Mouse (Mus musculus): ENCODE measurements around the gene Tex19.1. TPM values are rescaled to one million over a fixed set of nuclear protein-coding genes. Genes with fewer than 3 reads are reported as not detected.

Tex19.1 gene
- polyA plus RNA-seq, 1 experiment from 2014 or later = not detected

- 20% methylated on average over 4 of the region's 4 CpGs for WGBS
- peaks cover 8% of the 10 kb centered on the region for H3K4me1 ChIP-seq
- no peak for ATAC-seq (ENCODE audit: low FRiP score)
- no peak overlapping the region for H3K4me2 ChIP-seq
- H3K9ac ChIP-seq (replicated peaks) = no peak overlapping the region
- H3K27me3 ChIP-seq (replicated peaks) = peaks cover 35% of the 10 kb centered on the region
- no peak overlapping the region for H3K27ac ChIP-seq (replicated peaks)
- no peak overlapping the region for H3K4me3 ChIP-seq (replicated peaks)
- H3K9me3 ChIP-seq (replicated peaks) = no peaks in the 10 kb centered on the region
- no peaks in the 10 kb centered on the region for H3K36me3 ChIP-seq
Observed at GRCm38 (mm10) chr11:121154203-121154602, 8.3 kb downstream of the Tex19.1 start.

DNA sequence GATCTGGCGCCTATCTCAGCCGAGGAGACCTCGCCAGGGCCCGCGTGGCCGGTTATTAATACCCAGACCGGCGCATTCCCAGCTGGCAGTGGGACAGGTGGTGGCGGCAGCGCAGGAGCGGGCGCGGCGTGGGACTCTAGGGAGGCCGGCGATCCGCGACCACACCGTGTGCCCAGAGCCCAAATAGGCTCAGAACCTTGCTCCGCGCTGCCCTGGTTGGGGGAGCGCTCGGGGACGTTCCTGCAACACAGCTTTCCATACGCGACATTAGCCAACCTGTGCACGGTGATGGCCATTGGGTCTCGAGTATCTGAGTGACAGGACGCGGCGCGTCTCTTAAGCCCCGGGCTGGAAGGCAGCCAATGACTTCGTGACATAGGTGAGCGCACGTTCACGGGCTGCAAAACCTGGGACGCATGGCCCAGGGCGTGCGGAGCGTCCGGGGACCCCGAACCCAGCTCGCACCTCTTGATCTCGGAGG lies 10.5 kb downstream of the Tex19.1 start:
- peaks cover 8% of the 10 kb centered on the region for H3K4me1 ChIP-seq
- no peaks in the 10 kb centered on the region for H3K36me3 ChIP-seq
- ATAC-seq (ENCODE audit: low FRiP score) = no peak
- no peaks in the 10 kb centered on the region for H3K9me3 ChIP-seq (replicated peaks)
- H3K4me3 ChIP-seq (replicated peaks) = peak overlapping the region; percentile 42
- H3K4me2 ChIP-seq = peak overlapping the region; percentile 88
- H3K9ac ChIP-seq (replicated peaks) = peak overlapping the region; percentile 46
- WGBS = 1% methylated on average over 45 of the region's 45 CpGs
- no peak overlapping the region for H3K27ac ChIP-seq (replicated peaks)
- peaks cover 35% of the 10 kb centered on the region for H3K27me3 ChIP-seq (replicated peaks)

- Histone ChIP-seq H3K27ac (replicated peaks) (no peak within 1 kb of the TSS), H3K4me1 (peaks cover 8% of the 10 kb centered on the region), H3K4me3 (replicated peaks) (no peak within 1 kb of the TSS), H3K4me2 (no peak within 1 kb of the TSS), H3K36me3 (no peaks in the 10 kb centered on the region), H3K27me3 (replicated peaks) (peaks cover 32% of the 10 kb centered on the region), H3K9me3 (replicated peaks) (no peaks in the 10 kb centered on the region), H3K9ac (replicated peaks) (no peak within 1 kb of the TSS)
- WGBS = 93% methylated on average over 5 of the region's 5 CpGs
- no peak for ATAC-seq (ENCODE audit: low FRiP score)
Observed at GRCm38 (mm10) chr11:121159971-121160370, 14.0 kb downstream of the Tex19.1 start, which contains the start of gene Uts2r. Gene Uts2r (plus strand): TSS chr11:121160271.

GRCm38 (mm10) chr11:121160636-121161346 lies 14.8 kb downstream of the Tex19.1 start:
- Histone ChIP-seq H3K36me3 (no peaks in the 10 kb centered on the region), H3K4me1 (peaks cover 8% of the 10 kb centered on the region), H3K9me3 (replicated peaks) (no peaks in the 10 kb centered on the region), H3K27ac (replicated peaks) (no peak overlapping the region), H3K9ac (replicated peaks) (no peak overlapping the region), H3K4me3 (replicated peaks) (no peak overlapping the region), H3K27me3 (replicated peaks) (peaks cover 24% of the 10 kb centered on the region), H3K4me2 (no peak overlapping the region)
- 96% methylated on average over 26 of the region's 26 CpGs for WGBS
- ATAC-seq (ENCODE audit: low FRiP score) = no peak

GRCm38 (mm10) chr11:121163751-121164150 lies 17.8 kb downstream of the Tex19.1 start:
- Histone ChIP-seq H3K27me3 (replicated peaks) (no peaks in the 10 kb centered on the region), H3K4me1 (no peaks in the 10 kb centered on the region), H3K9ac (replicated peaks) (no peak overlapping the region), H3K9me3 (replicated peaks) (no peaks in the 10 kb centered on the region), H3K4me3 (replicated peaks) (no peak overlapping the region), H3K27ac (replicated peaks) (no peak overlapping the region), H3K4me2 (no peak overlapping the region), H3K36me3 (no peaks in the 10 kb centered on the region)
- no peak for ATAC-seq (ENCODE audit: low FRiP score)
- 86% methylated on average over 4 of the region's 4 CpGs for WGBS

DNA sequence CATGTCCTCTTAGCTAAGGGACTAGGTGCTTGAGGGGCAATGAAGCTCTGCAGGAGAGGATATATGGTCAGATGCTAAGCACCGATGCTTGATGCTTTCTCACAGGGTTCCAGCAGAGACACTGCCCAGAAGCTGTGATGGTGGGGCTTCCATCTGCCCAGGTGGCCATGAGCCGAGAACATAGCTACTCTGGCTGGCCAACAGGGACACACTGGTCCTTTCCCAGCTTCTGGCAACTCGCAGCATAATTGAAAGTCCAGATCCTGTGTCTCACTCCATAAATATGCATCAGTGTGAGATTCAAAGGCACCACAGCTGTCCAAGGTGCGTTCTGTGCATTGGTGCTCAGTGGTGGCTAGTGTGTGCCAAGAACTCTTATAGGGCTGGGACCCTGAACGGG lies 27.3 kb downstream of the Tex19.1 start:
- no peak overlapping the region for H3K4me3 ChIP-seq (replicated peaks)
- no peaks in the 10 kb centered on the region for H3K36me3 ChIP-seq
- no peak for ATAC-seq (ENCODE audit: low FRiP score)
- no peaks in the 10 kb centered on the region for H3K9me3 ChIP-seq (replicated peaks)
- peaks cover 6% of the 10 kb centered on the region; the same call in 1 of the 2 replicates for H3K4me1 ChIP-seq
- no peak overlapping the region for H3K27ac ChIP-seq (replicated peaks)
- H3K27me3 ChIP-seq (replicated peaks) = no peaks in the 10 kb centered on the region
- 68% methylated on average over 5 of the region's 5 CpGs for WGBS
- H3K4me2 ChIP-seq = no peak overlapping the region
- no peak overlapping the region for H3K9ac ChIP-seq (replicated peaks)

DNA sequence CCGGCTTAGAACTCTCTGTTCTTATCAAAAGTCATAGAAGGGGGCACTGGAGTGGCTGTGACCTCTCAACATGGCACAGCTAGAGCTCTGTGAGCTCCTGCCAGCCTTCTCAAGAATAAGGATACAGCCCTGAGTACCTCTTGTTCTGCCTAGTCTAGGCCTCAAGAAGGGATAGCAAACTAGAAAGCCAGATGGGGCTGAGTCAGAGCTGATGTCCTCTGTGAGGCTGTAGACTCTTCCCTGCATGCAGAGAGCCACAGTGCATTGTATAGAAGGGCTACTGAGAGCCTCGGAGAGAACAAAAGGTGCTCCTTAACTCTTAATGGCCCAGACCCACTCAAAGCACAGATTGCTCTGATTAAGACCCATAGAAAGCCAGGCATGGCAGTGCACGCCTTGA lies 28.3 kb downstream of the Tex19.1 start:
- H3K36me3 ChIP-seq = no peaks in the 10 kb centered on the region
- no peak overlapping the region for H3K4me3 ChIP-seq (replicated peaks)
- WGBS = 39% methylated on average over 3 of the region's 3 CpGs
- H3K9me3 ChIP-seq (replicated peaks) = no peaks in the 10 kb centered on the region
- no peak for ATAC-seq (ENCODE audit: low FRiP score)
- H3K9ac ChIP-seq (replicated peaks) = no peak overlapping the region
- H3K27me3 ChIP-seq (replicated peaks) = no peaks in the 10 kb centered on the region
- no peak overlapping the region for H3K4me2 ChIP-seq
- H3K27ac ChIP-seq (replicated peaks) = no peak overlapping the region
- peaks cover 6% of the 10 kb centered on the region; the same call in 1 of the 2 replicates for H3K4me1 ChIP-seq

GRCm38 (mm10) chr11:121176285-121177270 lies 30.6 kb downstream of the Tex19.1 start:
- no peak overlapping the region for H3K4me3 ChIP-seq (replicated peaks)
- ATAC-seq (ENCODE audit: low FRiP score) = no peak
- 58% methylated on average over 12 of the region's 12 CpGs for WGBS
- no peak overlapping the region for H3K27ac ChIP-seq (replicated peaks)
- H3K4me1 ChIP-seq = peaks cover 6% of the 10 kb centered on the region; the same call in 1 of the 2 replicates
- no peaks in the 10 kb centered on the region for H3K27me3 ChIP-seq (replicated peaks)
- H3K36me3 ChIP-seq = peaks cover 14% of the 10 kb centered on the region
- H3K9me3 ChIP-seq (replicated peaks) = no peaks in the 10 kb centered on the region
- H3K4me2 ChIP-seq = no peak overlapping the region
- no peak overlapping the region for H3K9ac ChIP-seq (replicated peaks)

GRCm38 (mm10) chr11:121189681-121190080 lies 43.7 kb downstream of the Tex19.1 start:
- H3K27ac ChIP-seq (replicated peaks) = no peak overlapping the region
- 75% methylated on average over 3 of the region's 3 CpGs for WGBS
- no peak overlapping the region for H3K4me2 ChIP-seq
- no peaks in the 10 kb centered on the region for H3K27me3 ChIP-seq (replicated peaks)
- ATAC-seq (ENCODE audit: low FRiP score) = no peak
- H3K4me3 ChIP-seq (replicated peaks) = no peak overlapping the region
- H3K9ac ChIP-seq (replicated peaks) = no peak overlapping the region
- H3K4me1 ChIP-seq = no peaks in the 10 kb centered on the region
- peaks cover 20% of the 10 kb centered on the region for H3K36me3 ChIP-seq
- H3K9me3 ChIP-seq (replicated peaks) = no peaks in the 10 kb centered on the region

DNA sequence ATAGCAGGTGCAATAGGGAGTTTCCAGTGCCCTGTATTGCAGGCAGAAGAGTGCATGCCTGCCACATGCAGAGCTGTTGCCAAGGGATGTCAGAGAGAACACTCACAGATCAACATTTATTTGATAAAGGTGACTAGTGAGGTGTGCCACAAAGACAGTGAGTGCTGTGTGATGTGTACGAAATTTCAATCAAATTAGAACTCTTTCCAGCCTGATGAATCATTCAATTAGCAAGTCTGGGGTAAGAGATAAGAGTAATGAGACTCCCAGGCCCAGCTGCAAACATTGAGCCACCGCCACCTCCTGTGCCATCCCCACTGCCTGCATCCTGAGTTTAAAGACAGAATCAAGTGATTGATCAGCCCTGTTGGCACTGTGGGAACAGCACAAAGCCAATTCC lies 46.8 kb downstream of the Tex19.1 start:
- no peak overlapping the region for H3K27ac ChIP-seq (replicated peaks)
- no peak overlapping the region for H3K4me3 ChIP-seq (replicated peaks)
- no peak for ATAC-seq (ENCODE audit: low FRiP score)
- no peak overlapping the region for H3K4me2 ChIP-seq
- no peaks in the 10 kb centered on the region for H3K9me3 ChIP-seq (replicated peaks)
- no peaks in the 10 kb centered on the region for H3K27me3 ChIP-seq (replicated peaks)
- H3K4me1 ChIP-seq = no peaks in the 10 kb centered on the region
- peaks cover 36% of the 10 kb centered on the region for H3K36me3 ChIP-seq
- no peak overlapping the region for H3K9ac ChIP-seq (replicated peaks)
- 73% methylated on average over 2 of the region's 2 CpGs for WGBS

DNA sequence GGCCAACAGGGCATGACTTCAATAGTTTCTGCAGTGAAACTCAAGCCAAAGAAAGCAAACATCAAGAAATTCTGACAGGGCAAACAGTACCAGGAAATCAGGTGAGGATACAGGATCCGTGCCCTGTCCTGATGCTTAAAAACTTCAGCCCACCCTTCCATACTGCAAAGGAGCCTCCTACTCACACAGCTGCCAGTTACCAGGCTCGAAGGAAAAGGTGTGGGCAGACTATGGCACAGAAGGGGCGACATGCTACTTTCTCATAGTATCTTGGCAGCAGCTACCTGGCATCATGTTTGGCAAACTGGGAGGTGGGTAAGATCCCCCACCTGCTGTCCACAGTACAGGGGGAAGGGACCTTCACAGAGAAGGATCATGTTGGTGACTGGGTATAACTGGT lies 47.5 kb downstream of the Tex19.1 start:
- H3K27me3 ChIP-seq (replicated peaks) = no peaks in the 10 kb centered on the region
- no peak for ATAC-seq (ENCODE audit: low FRiP score)
- WGBS = 87% methylated on average over 3 of the region's 3 CpGs
- no peaks in the 10 kb centered on the region for H3K9me3 ChIP-seq (replicated peaks)
- no peak overlapping the region for H3K4me3 ChIP-seq (replicated peaks)
- peaks cover 36% of the 10 kb centered on the region for H3K36me3 ChIP-seq
- H3K4me2 ChIP-seq = no peak overlapping the region
- H3K27ac ChIP-seq (replicated peaks) = no peak overlapping the region
- H3K9ac ChIP-seq (replicated peaks) = no peak overlapping the region
- no peaks in the 10 kb centered on the region for H3K4me1 ChIP-seq
